Mouse (Mus musculus): ENCODE data around the gene Kazn.

DNA sequence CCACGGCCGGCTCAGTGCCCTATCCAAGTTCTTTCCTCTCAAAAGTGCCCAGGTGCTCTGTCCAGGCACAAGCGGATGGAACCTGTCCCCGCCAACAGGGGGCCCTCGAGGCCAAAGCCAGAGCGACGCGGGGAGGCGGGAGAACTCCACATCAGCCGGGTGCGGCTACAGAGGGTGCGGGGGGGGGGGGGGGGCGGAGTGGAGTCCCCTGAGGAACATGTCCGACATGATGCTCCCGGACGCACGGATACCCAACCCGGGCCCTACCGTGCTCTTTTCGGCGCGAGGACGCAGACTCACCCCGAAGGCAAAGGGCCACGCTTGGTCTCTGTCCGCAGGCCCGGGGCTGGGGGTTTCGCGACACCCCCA is 155.5 kb downstream of the Kazn start:
- TF ChIP-seq GATA1 (IDR thresholded peaks at IDR 0.05; ENCODE audit: borderline replicate concordance, low read length) (no peak), FLI1 (IDR thresholded peaks at IDR 0.05; ENCODE audit: low read length) (no peak)

Data from megakaryocyte, embryonic 14.5 days (primary cell).